Mouse (Mus musculus) activated CD4-positive, CD25-positive, alpha-beta regulatory T cell, adult 4 months (primary cell): ENCODE results near the gene Igf1. TPM values are rescaled to one million over a fixed set of nuclear protein-coding genes. Genes with fewer than 3 reads are reported as not detected.

ENCODE experiments used
- ATAC-seq: one replicate; pipeline ENCODE4 v1.8.0; 2017
- polyA plus RNA-seq, 2 experiments: library from polyadenylated mRNA; unstranded; fragments of 100-300 nt; shearing (Covaris generic); gene quantifications; one replicate each; pipeline ENCODE4 v1.2.1; 2017

Igf1 gene
- under 1 TPM; 0.12 to 0.18 TPM for polyA plus RNA-seq

DNA sequence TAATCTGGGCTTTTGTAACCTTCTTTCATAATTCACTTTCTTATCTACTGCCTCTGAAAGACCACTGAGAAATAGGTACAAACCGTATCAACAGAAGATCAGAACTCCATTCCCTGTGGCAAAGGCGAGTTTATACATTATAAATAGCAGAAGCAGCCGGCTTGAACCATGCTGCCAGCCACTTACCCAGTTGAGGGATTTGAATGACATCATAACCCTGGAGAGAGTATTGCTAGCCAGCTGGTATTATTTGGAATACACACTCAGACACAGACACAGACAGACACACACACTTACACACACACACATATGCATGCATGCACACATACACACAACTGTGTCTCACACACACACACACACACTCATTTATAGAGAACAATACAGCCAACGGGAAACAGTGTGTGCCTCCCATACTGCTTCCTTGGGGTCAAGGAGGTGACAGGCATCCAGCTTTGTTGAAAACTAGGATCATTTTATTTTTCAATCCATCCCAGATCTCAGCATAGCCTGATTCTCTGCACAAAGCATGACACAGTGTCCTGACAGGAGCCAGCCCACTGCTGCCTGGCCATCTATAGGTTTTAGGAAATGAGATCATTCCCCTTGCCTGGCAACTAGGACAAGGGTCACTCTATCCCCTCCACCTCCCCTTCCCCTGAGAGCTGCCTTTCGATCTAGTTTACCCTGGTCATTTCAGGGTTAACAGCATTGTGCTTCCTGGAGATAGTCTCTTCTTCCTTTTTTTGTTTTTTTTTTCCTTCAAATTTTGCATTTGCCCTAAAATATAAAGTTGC is at the start of gene Igf1:
Gene Igf1 (plus strand): TSS at position 253 of the 794 bp plus-strand sequence.
- ATAC-seq, result no peak

DNA sequence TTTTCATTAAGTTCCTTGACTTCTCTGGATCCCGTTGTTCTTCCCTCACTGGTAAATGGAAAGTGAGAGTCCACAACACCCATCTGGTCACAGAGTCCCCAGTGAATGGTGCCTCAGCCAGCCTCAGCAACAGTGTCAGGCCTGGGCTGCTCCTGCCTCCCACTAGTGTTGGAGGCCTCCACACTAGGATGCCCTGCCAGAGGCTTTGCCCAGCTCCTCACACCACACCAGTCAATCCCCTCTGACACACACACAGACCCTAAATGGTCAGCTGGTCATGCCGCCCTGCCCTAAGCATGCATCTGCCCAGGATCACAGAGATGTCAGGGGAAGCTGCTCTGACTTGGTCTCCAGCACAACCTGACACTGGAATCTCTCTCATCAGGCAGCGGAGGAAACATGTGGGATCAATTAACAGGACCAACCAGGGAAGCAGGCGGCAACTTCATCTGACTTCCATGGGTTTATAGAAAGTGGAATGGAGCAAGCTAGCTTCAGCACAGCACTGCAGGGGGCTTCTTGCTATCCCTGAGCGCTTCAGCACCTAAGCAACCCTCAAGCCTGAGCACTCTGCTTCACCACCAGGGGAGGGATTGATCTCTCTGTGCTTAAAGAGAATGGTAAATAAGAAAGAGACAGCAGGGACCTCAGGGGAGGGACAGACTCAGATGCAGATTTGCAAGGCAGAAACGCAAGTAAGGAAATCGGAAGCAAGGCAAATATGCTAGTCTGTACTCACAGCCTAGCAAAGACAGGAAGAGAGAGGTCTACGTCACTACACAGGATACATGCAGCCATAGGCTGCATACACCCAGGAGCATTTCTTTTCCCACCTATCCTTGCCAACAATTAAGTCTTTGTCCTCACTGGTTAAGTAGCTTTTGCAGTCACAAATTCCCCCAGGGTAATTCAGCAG is 45.6 kb upstream of the Igf1 start:
- no peak for ATAC-seq

DNA sequence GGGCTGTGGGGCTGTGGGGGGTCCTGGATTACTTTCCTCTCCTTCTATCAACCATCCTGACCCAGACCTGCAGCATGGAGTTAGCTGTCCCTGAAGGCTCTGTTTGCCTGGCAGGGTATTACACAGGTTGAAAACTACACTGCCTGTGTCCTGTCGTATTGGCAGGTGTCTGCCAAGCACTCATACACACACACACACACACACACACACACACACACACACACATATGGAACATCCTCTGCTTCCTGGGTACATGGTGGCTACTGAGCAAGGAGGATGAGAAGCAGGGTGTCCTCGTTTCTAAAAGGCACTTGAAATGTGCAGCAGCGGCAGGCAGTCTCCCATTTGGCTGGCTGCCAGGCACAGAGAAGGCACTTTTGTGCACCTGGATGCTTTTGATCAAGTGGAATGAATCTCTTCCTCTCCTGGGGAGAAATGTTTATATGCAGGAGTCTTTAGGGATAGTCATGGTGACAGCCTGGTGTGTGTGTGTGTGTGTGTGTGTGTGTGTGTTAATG is 44.9 kb upstream of the Igf1 start:
- ATAC-seq, result no peak

DNA sequence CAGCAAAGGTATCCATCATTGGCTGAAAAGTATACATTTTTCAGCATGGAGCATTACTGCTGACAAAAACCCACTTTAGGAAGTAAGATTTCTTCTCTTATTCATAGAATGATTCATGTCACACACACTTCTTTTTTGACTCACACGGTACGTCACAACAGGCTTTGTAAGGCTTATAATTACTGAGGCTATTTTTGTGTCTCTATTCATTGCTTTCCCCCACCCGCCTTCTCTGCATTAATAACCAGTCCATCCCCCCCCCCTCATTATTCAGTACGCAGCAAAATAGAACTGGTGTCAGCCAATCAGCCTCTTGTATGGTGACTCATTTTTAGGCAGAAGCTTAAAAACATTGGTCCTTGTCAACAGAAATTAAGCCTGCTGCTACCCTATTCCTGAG is 41.2 kb upstream of the Igf1 start:
- no peak for ATAC-seq

DNA sequence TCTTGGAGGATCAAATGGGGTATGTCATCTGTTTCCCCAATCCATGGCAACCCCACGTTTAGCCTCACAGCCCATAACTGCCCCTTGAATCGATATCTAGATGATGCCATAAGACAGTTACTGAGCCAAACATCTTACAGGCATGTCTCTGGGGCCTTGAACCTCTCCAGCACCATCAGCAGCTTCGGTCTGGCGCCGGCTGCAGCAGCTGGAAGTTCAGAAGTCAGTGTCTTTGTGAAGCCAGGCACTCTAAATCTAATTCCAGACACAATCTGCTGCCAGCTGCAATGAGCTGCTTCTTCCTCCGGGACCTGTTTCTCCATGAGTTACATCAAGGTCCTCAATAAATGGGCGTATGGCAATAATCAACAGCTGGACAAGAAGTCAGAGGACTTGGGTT is 40.3 kb upstream of the Igf1 start:
- no peak for ATAC-seq

GRCm38 (mm10) chr10:87821906-87822305 is 36.2 kb upstream of the Igf1 start:
- ATAC-seq, result no peak

DNA sequence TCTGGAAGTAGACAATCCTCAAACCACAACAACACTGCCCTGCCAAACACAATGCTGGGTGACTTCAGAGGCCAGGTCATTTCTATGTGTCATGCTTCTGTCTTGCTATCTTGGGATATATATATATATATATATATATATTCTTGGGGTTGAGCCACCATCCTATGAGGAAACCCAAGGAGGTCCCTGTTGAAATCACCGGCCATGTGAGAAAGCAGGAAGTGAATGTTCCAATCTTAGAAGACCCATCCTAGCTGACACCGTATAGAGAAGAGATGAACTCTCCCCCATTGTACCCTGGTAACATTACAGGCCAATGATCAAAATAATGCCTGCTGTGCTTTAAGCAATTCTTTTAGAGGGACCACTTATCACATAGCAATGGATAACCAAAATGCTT is 28.1 kb upstream of the Igf1 start:
- no peak for ATAC-seq

DNA sequence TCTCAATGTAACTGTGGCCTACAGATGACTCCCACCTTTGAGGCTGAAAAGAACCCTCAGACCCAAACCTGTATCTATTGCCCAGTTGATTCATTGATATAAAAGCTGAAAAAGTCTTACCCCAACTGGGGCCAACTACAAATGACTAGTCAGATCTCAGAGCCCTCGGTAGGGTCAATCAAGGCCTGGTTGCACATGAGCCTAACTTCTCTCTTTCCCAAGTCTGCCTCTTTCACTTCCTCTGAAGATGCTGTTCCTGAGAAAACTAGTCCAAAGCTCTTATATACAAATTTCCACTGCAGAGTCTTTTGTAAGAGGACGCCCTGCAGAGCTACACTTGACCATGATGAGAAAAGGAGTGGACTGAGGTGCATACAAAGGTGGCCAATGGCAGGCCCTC is 27.4 kb upstream of the Igf1 start:
- no peak for ATAC-seq

DNA sequence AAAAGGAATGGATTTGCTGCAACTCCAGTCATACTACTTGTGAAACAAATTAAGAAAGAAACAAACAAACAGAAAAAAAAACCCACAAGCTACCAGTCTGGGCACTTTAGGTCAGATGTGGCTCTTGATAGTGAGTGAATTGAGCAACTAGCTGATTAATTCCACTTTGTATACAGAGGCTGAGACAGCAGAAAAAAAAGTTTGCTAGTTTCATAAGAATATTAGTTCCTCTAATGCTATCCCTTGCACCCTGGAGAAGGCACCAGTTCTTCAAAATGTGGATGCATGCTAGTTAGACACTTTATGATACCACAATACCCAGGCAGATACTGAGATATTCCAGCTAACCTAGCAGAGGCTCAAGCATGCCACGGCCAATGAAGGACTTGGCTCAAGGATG is 26.0 kb upstream of the Igf1 start:
- ATAC-seq, result no peak

- ATAC-seq, result no peak
Observed at GRCm38 (mm10) chr10:87839454-87839853, 18.6 kb upstream of the Igf1 start.

GRCm38 (mm10) chr10:87842501-87842900 is 15.6 kb upstream of the Igf1 start:
- no peak for ATAC-seq

- no peak for ATAC-seq
Observed at GRCm38 (mm10) chr10:87844917-87845552, 13.0 kb upstream of the Igf1 start.

- no peak for ATAC-seq
Observed at GRCm38 (mm10) chr10:87847882-87848281, 10.2 kb upstream of the Igf1 start.

DNA sequence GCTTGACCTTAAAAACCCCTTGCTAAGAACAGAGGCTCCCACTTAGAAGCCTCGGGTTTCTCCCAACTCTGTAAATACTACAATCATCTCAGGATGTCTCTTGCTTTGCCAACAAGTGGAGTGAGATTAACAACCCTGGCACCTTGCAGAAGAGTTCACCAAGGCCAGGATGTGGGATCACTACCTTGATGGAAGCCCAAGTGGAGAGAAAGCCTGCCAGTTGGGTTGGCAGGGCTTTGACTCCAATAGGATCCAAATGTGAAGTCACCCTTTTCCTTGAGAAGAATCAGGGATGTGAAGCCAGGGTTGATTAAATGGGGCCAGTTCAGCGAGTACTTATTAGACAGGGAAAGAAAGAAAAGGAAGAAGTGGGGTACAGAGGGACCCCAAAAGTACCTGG is 9.6 kb upstream of the Igf1 start:
- no peak for ATAC-seq

GRCm38 (mm10) chr10:87851492-87851891 is 6.6 kb upstream of the Igf1 start:
- no peak for ATAC-seq

DNA sequence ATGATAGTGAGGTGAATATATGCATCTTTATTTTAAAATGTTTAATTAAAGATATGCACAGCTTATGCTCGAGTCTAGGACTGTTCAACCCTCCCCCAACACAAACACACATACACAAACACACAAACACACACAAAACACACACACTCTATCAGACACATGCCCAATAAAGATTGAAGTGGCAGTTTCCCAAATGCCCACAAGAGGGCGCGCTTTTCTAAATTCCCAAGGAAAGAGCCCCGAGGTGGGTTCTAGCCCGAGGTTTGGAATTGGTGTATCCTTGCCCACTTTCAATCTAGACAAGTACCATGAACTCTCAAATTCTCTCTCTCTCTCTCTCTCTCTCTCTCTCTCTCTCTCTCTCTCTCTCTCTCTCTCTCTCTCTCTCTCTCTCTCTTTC is 3.7 kb upstream of the Igf1 start:
- ATAC-seq, result no peak

GRCm38 (mm10) chr10:87855423-87856122 is 2.5 kb upstream of the Igf1 start:
- no peak for ATAC-seq

- ATAC-seq, result no peak
Observed at GRCm38 (mm10) chr10:87857215-87857955, 680 bp upstream of the Igf1 start.

- no peak for ATAC-seq
Observed at GRCm38 (mm10) chr10:87858939-87859338, 874 bp downstream of the Igf1 start.

DNA sequence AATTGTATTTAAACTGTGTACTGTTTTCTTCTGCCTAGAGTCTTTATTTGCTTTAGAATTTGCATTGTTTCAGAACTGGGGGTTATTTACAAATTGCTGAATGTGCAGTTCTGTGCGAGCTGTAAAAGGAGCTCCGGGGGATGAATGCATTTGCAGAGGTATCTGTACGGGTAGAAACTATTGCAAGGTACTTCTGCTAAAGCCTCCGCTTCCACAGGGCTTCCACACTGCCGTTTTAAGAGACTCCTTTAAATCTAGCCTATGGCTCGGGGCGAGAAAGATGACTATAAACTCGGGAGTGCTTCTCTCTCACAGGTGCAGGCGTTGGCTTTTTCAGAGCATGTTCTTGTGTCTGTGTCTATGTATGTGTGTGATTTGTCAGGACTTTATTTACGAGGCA is 1.4 kb downstream of the Igf1 start:
- no peak for ATAC-seq
